Mouse (Mus musculus) liver, adult (tissue): ENCODE data around the gene Wdr59.

Source experiments
- GATA4 ChIP-seq: IDR thresholded peaks from 2 replicates; pipeline ENCODE4 v1.6.1; 2014; ENCODE audit warnings: mild to moderate bottlenecking, low read length; ENCODE audit not compliant: insufficient replicate concordance

Gene Wdr59

DNA sequence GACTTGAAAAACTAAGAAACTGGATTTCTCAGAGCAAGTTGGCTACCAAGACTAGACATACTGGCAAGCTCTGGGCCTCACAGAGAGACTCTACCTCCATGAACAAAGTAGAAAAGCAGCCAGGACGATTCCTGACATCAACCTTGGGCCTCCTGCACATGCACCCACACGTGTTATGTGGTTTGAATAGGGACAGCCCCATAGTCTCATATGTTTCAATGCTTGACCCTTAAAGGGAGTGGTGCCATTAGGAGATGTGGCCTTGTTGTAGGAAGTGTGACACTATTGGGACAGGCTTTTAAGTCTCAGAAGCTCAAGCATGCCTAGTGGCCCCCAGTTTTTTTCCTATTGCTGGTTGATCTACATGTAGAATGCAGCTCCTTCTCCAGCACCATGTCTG lies 4.4 kb downstream of the Wdr59 start:
- TF ChIP-seq GATA4: no peak

DNA sequence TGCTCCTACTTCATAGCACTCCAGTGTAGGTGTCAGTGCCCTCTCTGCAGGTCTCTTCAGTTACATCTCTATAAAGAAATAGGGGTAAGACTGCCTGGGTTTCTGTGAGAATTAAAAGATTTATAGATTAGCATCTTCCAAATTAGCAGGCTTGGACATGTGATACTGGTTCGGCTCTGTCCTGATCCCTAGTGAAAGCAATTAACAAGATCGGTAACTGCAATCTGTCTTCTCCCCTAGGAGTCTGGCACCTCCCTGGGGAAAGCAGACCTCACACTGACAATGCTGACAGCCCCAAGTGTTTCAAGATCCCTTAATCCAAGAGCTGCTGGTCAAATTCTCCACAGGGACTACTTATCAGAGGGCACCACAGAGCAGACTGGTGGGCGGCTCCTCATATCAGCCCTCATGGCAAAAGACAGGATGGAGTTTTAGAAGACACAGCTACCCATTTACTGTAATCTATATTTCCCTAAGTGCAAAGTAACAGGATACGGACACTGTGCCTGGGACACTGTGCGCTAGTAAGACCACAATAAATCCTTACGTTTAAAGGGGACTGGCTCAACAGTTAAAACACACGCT lies 5.3 kb downstream of the Wdr59 start:
- TF ChIP-seq GATA4: no peak

DNA sequence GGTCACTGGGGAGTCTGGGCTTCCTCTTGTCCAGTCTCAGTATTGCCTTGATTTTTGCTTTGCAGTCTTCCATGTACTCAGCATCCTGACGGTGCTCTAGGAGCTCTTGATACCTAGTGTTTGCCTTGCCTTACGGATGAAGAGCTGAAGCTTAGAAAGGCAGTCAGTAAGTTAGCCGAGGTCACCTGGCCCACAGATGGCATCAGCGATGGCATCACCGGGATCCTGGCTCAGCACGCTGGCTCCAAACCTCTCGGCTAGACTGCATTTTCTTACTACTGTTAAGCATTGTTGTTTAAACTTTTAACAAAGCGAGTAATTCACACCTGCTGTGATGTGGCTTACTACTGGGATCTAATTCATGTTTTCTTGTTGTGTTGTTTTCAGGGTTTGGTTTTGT lies 8.4 kb downstream of the Wdr59 start:
- TF ChIP-seq GATA4: no peak

DNA sequence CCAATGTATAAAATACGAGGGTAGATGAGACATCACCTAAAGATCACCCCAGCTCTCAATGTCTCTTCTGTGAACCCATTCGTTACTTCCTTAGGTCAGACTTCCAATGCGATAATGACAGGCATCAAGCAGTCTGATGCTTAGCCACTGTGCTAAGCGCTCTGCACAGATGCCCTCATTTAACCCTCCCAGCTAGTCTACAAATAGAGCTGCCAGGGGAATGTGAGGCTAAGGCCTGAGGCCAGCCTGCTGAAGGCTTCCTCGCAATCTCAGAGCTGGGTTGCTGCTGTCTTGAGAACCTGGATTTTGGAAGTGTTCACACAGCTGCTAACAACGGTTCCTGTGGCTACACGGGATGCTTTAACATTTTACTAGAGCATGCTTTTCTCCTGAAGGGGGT lies 9.0 kb downstream of the Wdr59 start:
- no peak for TF ChIP-seq GATA4

DNA sequence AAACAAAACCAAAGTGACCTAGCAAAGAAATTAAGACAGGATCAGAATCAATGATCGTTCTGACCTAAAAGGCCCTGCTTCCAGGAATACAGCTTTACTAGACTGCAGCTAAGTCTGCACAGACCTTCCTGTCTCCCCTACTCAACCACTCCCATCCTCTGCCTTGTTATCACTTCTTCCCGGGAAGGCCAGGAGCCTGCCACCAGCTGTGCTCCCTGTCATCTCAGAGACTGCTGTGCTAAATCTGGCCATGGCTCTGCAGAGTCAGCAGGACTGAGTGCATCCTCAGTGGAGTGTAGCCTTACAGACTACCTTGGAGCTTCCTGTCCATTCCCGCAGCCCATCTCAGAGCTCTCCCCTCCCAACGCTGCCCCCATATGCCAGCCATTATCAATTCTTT lies 11.5 kb downstream of the Wdr59 start:
- TF ChIP-seq GATA4: peak; percentile 87; the same call in 1 of the 2 replicates

DNA sequence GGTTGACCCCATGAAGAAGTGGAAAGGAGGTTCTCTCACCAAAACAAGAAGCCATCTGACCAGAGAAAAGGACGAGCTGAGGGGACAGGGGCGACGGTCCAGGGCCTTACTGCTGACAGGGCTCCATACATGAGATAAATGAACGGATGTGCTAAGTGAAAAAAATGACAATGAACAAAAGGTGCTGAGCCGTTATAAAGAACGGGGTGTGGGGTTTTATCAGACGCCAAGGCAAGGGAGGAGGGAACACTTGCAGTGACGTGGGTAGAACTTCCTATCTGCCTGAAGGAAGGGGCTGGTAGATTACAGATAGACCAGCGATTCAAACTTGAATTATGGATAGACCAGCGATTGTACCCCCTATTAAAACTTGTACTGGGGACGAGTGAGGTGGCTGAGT lies 12.6 kb downstream of the Wdr59 start:
- TF ChIP-seq GATA4: peak; percentile 92

DNA sequence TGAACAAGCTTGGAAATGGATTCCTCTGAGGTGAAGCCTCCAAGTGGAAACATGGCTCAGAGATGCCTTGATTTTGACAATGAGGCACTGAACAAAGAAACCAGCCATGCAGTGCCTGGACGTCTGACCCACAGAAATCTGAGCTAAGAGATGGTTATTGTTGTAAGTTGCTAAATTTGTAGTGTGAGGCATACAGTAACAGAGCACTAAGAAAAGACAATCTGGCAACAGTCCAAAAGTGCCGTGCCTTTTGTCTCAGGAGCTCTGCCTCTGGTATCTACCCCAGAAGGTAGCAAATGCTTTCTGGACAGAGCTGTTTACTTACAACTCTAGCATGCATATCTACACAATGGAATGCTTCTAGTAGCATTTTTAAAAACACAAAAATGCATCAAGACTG lies 13.3 kb downstream of the Wdr59 start:
- TF ChIP-seq GATA4: no peak

DNA sequence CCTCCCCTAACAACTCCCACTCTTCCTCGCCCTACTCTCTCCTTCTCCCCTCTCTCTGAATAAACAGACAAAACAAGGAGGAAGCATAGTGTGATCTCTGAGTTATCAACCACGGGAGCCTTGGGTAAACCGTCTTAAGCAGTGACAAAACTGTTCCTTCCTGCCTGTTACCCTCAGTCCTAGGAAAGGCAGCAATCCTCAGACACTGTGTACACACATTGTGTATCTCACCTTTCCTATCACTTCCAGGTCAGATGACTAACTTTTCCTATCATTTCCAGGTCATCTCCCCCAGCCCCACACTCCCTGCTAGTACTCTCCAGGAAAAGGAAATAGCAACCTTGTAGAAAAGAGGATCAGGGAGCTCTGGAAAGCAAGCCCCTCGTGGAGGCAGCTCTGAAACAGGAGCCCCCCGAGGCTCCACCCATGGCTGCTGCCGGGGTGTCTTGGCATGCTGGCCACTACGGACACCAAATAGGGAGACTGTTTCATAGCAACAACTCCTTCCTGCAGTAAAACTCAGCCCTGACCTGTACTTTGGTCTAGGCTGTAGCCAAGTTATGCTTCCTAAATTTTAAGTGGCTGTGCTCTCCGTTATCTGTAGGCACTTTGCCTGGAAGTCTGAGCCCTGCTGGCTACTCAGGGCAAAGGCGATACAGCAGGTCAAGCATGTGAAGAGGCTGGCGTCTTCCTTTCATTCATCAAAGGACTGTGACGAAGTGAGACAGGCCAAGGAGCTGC lies 20.0 kb downstream of the Wdr59 start:
- TF ChIP-seq GATA4: peak; percentile 57; the same call in 1 of the 2 replicates

DNA sequence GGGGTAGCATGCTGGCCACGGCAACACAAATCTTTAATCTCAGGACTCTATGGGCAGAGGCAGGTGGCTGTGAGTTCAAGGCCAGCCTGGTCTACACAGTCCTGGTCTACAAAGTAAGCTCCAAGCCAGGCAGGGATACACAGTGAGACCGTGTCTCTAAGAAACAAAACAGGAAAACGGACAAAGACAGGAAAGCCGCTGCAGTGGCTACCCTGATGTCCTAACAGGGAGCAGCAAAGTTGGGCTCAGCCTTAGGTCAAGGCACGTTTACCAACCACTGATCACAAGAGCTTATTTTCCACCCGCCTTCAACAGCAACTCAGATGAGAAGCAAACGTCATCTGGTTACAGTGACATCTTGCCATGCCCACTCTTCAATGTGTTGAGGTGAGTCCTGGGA lies 25.6 kb downstream of the Wdr59 start:
- no peak for TF ChIP-seq GATA4

DNA sequence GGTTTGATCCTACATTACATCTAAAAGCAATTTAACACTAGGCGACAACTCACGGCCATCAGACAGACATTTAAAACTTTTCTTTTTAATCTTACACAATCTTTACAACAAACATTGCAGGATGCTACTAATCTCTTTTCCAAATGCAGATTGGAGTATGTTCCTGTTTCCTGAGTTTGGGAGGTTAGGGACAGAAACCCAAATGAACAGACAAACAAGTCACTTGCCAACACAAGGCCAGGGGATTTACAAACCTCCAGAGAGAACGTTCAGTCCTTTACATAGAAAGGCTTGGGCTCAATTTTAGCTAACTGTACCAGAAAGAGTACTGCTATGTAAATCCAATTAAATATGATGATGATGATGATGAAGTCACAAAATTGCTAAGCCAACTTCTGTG lies 28.7 kb downstream of the Wdr59 start:
- peak; percentile 41; the same call in 1 of the 2 replicates for TF ChIP-seq GATA4

DNA sequence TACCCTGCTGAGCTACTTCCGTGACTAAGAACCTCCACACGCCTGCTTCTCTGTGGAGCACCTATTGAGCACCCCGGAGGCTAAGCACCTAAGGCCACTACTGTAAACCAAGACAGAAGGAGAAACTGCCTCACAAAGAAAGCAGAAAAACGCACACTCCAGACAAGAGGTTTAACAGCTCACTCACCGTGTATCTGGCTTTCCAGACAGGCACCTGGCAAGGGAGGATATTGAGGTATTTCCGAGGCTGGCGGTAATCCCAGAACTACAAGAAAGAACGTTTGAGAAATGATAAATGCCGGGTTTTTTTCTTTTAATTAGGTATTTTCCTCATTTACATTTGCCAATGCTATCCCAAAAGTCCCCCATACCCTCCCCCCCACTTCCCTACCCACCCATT lies 29.4 kb downstream of the Wdr59 start:
- TF ChIP-seq GATA4: no peak

DNA sequence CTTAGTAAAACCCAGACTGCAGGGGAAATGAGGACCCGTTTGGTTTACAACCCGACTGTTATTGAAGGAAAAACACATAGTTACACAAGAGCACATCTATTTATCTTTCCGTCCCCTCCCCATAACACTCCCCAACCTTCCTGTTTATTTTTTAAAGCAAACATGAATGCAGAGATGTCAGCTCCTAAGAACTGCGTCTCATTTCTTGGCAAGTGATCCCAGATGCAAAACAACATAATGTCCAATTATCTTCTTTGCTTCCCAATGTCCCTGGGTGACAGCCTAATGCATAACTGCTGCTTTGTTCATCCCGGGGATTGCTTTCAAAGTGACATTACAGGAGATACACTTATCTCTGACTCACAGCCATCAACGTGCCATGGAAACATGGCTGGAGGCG lies 30.7 kb downstream of the Wdr59 start:
- TF ChIP-seq GATA4: peak; percentile 82; the same call in 1 of the 2 replicates

DNA sequence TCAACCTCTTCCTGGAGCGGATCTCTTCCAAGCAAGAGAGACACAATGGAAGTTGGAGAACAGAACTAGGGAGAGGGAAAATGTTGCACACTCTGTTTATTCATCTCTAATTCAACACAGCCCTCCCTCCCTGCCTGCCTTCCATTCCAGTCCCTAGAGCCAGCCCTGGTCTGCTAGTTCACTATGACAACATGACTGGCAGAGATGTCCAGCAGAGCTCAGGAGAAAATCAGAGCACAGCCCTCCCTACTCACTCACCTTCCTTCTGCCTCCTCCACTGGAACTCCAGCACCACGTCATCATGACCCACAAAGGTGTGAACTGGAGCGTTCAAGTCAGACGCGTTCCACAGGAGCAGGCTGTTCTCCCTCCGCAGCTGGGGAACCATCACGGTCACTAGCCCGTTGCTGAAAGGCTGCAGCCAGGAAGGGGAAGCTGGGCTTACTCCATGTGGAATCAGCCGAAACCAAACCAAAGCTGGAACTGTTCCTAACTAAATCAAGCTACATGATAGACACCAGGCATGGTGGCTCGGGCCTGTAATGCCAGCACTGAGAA lies 31.8 kb downstream of the Wdr59 start:
- TF ChIP-seq GATA4: no peak

DNA sequence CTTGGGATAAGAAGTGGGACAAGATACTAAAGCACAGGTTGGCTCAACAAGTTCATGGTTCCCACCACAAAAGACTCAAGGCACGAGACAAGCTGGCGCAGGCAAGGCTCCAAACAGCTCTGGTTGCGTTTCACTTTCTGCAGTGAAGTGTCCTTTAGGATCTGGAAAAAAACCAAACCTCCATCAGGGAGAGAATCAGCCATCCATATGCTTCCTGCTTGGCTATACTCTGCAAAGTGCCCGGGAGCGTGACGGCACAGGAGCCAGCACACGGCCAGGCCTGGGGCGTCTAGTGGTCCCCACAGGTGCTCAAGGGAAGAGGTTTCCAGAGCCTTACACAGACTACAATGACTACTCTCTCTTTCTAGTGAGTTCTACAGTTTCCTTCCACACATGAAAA lies 41.2 kb downstream of the Wdr59 start:
- TF ChIP-seq GATA4: no peak

DNA sequence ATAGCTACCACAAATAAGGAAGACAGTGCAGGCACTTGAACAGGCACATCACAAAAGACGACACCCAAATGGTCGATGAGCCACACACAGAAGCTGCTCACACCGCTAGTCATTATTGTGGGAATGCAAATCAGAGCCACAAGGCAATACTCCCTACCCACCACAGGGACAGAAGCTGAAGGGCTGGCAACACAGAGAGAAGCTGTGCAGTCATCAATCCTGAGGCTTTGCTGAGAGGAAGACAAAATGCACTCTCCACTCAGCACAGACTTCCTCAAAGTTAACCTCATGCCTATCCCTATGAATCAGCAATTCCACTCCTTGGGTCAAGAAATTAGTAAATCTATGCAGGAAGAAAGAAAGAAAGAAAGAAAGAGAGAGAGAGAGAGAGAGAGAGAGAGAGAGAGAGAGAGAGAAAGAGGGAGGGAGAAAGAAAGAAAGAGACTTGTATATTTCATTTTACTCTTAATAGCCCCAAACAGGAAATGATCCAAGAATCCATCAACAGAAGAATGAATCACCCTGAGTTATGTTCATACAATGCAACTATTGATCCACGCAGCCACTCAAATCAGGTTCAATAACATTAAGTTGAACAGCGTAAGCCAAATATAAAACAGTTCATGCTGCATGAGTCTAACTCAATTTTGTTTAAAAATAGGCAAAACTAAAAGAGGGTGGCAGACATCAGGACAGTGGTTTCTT lies 44.0 kb downstream of the Wdr59 start:
- no peak for TF ChIP-seq GATA4

DNA sequence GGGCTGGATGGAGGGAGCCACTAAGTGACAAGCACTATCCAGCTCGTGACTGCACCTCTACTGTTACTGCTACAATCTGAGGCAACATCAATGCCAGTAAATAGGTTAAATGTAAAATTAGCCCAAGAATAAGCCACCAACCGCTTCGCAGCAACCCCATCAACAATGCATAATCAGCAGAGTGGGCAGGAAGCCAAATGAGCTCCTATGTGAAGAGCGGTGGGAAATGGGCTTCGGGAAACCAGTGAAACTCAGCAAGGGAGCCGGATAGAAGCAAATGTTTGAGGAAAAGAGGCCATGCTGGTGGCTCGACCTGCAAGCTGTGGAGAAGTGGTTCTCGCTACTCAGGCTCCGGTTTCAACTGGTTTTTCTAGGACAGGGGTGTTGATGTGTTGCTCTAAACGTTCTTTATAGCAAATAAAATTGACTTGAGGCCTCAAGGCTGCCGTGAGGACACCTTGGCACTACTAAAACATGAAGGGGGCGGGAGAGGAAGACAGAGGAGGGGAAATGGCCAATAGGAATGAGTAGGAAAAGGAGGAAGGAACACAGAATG lies 50.3 kb downstream of the Wdr59 start:
- TF ChIP-seq GATA4: no peak
